Mouse (Mus musculus) kidney, adult 18-20 months (tissue): ENCODE data around the gene Nup85.
A peak's percentile ranks its signal among the peaks of the same experiment; 100 is the strongest.

ENCODE experiments used
- DNase-seq: peaks from one replicate; pipeline ENCODE4 v3.0.0; 2021

Gene Nup85

GRCm38 (mm10) chr11:115584376-115585073 lies 20.3 kb downstream of the Nup85 start:
- DNase-seq: no peak

GRCm38 (mm10) chr11:115585573-115586100 lies 21.4 kb downstream of the Nup85 start:
- DNase-seq: no peak

GRCm38 (mm10) chr11:115586403-115586802 lies 22.2 kb downstream of the Nup85 start:
- no peak for DNase-seq

GRCm38 (mm10) chr11:115587984-115588383 lies 23.8 kb downstream of the Nup85 start:
- no peak for DNase-seq

- no peak for DNase-seq
Measured at GRCm38 (mm10) chr11:115590526-115591075, 26.4 kb downstream of the Nup85 start.

DNA sequence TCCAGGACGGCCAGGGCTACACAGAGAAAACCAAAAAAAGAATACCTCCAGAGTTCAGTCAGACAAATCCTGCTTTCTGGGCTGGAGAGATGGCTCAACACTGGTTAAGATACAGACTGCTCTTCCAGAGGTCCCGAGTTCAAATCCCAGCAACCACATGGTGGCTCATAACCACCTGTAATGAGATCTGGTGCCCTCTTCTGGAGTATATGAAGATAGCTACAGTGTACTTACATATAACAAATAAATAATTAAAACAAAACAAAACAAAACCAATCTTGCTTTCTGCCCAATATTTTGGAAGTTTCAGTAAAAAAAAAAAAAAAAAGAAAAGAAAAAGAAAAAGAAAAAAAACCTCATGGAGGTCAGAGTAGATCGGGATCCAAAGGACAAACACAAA lies 31.0 kb downstream of the Nup85 start:
- no peak for DNase-seq

DNA sequence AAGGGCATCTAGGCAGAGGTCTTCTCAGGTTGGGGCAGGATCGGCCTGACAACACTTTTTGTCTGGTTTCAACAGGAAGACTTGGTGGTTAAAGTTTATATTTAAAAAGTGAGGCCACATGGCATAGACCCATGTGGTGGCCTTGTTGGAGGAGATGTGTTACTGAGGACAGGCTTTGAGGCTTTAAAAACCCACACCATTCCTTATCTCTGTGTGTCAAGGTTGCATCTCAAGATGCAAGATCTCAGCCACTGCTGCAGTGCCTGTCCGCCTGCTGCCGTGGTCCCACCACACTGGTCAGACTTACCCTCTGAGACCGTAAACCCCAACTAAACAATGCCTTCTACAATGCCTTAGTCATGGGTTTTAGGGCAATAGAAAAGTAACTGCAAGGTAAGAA lies 34.1 kb downstream of the Nup85 start:
- DNase-seq: no peak

GRCm38 (mm10) chr11:115599722-115600121 lies 35.5 kb downstream of the Nup85 start:
- no peak for DNase-seq

GRCm38 (mm10) chr11:115600743-115601142 lies 36.5 kb downstream of the Nup85 start:
- DNase-seq: no peak

GRCm38 (mm10) chr11:115601174-115601573 lies 36.9 kb downstream of the Nup85 start:
- DNase-seq: no peak

DNA sequence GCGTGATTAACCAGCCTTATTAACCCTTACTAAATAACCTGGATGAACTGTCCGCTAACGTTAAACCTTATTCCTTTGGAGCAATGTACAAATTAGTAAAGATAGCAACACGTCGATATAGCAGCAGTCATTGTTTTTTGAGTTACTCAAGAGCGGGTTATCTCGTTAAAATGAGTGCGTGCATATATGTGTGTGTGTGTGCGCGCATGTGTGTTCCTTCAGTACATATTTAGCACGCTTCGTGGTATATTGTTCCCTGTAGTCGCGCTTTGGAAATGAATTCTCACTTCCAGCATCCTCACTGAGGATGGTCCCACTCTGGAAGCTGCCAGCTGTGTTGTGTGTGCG lies 38.9 kb downstream of the Nup85 start:
- no peak for DNase-seq

- DNase-seq: peak; percentile 96
Measured at GRCm38 (mm10) chr11:115603476-115604303, 39.5 kb downstream of the Nup85 start, which contains the start of the genes Mrps7 and Gga3. TSS of gene Mrps7 (plus strand) at chr11:115603925. TSS of gene Gga3 (minus strand) at chr11:115604051.

GRCm38 (mm10) chr11:115604304-115604696 lies 40.1 kb downstream of the Nup85 start:
- DNase-seq: no peak

GRCm38 (mm10) chr11:115606733-115607132 lies 42.5 kb downstream of the Nup85 start:
- DNase-seq: no peak

DNA sequence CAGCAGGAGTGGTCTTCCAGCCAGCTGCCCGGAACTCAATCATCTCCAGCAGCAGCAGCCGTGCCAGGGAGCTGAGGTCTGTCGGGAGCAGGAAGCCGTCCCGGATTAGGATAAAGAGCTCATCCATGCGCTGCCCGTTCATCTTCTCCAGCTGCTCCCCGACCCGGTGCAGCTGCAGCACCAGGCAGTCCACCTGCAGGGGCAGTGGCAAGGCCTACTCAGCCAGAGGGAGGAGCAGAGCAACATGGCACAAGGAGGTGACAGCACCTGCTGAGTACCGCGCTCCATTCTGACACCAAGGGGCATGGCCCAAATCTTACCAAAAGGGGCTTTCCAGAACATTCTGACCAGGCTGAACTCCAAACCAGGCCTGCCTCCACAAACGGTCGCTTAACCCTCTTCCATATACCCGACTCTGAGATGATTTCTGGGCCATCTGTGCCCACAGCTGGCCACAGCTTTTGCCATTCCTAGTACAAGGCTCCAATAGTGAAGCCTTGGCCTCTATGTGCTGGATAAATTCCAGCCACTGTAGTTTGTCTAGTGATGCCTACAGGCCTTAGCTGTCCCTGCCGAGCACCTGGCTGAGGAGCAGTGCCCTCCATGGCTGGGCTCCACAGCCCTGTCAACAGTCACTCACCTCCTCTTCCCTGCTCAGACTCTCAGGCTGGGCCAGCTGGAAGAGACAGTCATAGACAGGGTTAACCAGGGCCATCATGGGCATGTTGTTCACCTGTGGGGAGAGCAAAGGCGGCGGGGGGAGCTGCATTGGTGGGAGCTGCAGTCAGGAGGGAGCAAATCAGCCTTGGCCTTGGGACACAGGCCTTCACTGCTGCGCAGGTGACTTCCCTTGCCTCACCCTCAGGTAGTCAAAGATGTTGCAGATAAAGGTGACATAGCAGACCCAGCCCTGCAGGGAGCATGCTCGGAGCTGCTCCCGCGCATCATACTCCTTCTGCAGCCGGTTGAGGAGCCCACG lies 44.5 kb downstream of the Nup85 start:
- no peak for DNase-seq

- DNase-seq: no peak
Measured at GRCm38 (mm10) chr11:115609576-115609975, 45.3 kb downstream of the Nup85 start.

- DNase-seq: no peak
Measured at GRCm38 (mm10) chr11:115611173-115611572, 46.9 kb downstream of the Nup85 start.

DNA sequence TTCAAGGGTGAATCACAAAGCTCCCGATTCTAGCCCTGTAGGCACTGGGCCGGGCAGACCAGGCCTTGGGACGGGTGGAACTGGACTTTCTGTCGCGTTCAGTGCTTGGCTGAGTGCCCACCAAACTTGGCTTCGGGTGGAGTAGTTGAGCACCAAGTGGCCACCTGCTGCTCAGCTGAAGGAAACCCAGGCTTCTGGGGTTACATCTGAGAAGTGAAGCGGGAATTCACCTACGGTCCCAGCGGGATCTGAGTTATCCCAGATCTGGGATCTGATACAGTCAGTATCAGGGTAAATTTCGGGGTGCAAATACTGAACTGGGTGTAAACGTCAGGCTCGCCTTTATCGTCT lies 47.8 kb downstream of the Nup85 start:
- DNase-seq: peak; percentile 89

- DNase-seq: peak; percentile 99
Measured at GRCm38 (mm10) chr11:115612410-115613137, 48.3 kb downstream of the Nup85 start, which contains the start of gene Mif4gd. TSS of gene Mif4gd (minus strand) at chr11:115612969.

GRCm38 (mm10) chr11:115613138-115613945 lies 49.1 kb downstream of the Nup85 start:
- no peak for DNase-seq
